Mouse (Mus musculus): ENCODE results near the gene Pwwp2a.

DNA sequence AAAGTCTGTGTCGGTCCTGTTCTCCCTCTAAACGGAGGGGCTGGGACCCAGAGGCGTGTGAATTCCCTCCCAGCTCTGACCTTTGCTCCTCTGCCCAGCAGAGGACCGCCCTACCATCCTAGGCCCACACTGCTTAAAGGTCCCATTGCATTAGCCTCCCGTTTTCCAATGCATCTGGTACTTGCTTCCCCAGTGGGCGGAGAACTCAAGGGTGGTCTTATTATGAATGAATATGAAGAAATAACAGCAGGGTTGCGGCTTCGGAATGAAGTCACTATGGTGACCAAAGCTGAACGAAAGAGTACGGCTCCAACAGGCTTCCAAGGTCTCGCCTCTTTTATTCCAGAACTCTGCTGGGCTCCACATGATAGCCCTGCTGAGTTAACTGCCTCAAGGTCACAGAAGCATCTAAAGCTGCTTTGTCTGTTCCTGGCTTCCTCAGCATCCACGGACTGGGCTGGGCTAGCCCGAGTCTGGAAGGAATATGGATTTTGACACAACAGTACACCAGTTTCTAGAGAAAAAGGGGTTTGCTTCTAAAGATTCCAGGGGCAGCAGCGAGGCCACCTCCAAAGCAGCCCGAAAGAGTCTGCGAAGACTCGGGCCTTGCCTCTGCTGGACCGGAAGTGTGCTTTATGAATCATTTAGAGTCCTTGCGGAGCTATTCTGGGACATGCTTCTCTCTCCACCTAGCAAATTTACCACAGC lies 14.6 kb upstream of the Pwwp2a start:
- no peak for TF ChIP-seq POLR2A (IDR thresholded peaks at IDR 0.05; ENCODE audit: extremely low read depth, insufficient read depth, low read length)
- no peak for TF ChIP-seq CTCF (IDR thresholded peaks at IDR 0.05; ENCODE audit: extremely low read depth, insufficient read depth, low read length)

Measured in cortical plate, adult 2 months (tissue).